Mouse (Mus musculus): ENCODE results near the gene Myo18b.

DNA sequence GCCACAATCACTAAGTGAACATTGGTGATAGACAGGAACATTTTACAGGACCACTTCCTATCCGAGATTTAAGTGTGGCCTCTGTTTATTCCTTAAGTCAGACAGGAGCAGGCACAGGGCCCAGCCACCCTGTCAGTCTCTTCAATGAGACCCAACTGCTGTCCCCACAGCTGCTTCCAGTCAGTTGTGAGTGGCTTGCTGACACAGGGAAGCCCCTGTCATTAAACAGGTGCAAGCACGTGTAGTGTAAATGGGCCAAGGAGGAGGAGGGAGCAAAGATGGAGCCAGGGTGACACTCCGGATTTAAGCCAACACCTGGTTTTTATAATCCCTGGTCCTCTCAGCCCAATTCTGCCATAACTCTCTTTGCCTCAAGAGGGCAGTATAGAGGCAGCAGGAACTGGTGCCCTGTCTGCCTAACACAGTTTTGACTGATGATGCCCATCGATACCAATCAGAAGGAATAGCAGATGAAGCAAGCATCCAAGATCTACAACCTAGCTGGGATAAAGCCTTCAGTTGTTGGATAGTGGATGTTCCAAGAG lies 19.2 kb downstream of the Myo18b start:
- TF ChIP-seq POLR2A (IDR thresholded peaks at IDR 0.05; ENCODE audit: extremely low read depth, insufficient read depth, low read length), result no peak
- peak; percentile 92 for TF ChIP-seq CTCF (IDR thresholded peaks at IDR 0.05; ENCODE audit: extremely low read depth, insufficient read depth, low read length)
